Mouse (Mus musculus): ENCODE results near the gene Rps19bp1. TPM values are rescaled to one million over a fixed set of nuclear protein-coding genes. Genes with fewer than 3 reads are reported as not detected.
A peak's percentile ranks its signal among the peaks of the same experiment; 100 is the strongest.

Gene Rps19bp1
- total RNA-seq, 2 experiments from 2014 or later, result 38.3 to 42.0 TPM

GRCm38 (mm10) chr15:80256242-80256641 is 7.9 kb downstream of the Rps19bp1 start:
- Histone ChIP-seq H3K27ac (peak overlapping the region; percentile 100), H3K4me3 (peak overlapping the region; percentile 97)
- no peak for DNase-seq (ENCODE audit: extremely low spot score in 1 of 2, low spot score in 2 of 2)
- intact Hi-C loops (cut with DNase I), result loop anchor here (5.0 kb wide), 1 partner anchor 541 kb away; no protein-coding TSS in a partner anchor
- no peak for TF ChIP-seq CTCF (IDR thresholded peaks at IDR 0.05)

- no peak; the same call in 1 of the 2 replicates for TF ChIP-seq CTCF (IDR thresholded peaks at IDR 0.05)
- DNase-seq (ENCODE audit: extremely low spot score in 1 of 2, low spot score in 2 of 2), result peak; percentile 67
- peak overlapping the region; percentile 97 for H3K4me3 ChIP-seq
- peak overlapping the region; percentile 100 for H3K27ac ChIP-seq
- intact Hi-C loops (cut with DNase I), result loop anchor here (2.0 to 5.0 kb wide), 2 partner anchors 21 to 542 kb away; partner anchors contain the start of genes AC140267.1 and Mief1
These were observed 8.4 kb downstream of the Rps19bp1 start for GRCm38 (mm10) chr15:80255646-80256121.

GRCm38 (mm10) chr15:80254847-80255645 is 9.1 kb downstream of the Rps19bp1 start, which contains the start of gene Atf4:
TSS of gene Atf4 (plus strand) at chr15:80255184.
- peak within 1 kb of the TSS; percentile 100 for H3K27ac ChIP-seq
- no peak for TF ChIP-seq CTCF (IDR thresholded peaks at IDR 0.05)
- intact Hi-C loops (cut with DNase I), result loop anchor here (2.0 to 5.0 kb wide), 2 partner anchors 20 to 542 kb away; partner anchors contain the start of genes AC140267.1 and Mief1
- peak; percentile 98 for DNase-seq (ENCODE audit: extremely low spot score in 1 of 2, low spot score in 2 of 2)
- H3K4me3 ChIP-seq, result peak within 1 kb of the TSS; percentile 97

- no peak for TF ChIP-seq CTCF (IDR thresholded peaks at IDR 0.05)
- peak in 1 of 2 experiments; percentile 37 for DNase-seq (ENCODE audit: extremely low spot score in 1 of 2, low spot score in 2 of 2)
- peak overlapping the region; percentile 97 for H3K4me3 ChIP-seq
- peak overlapping the region; percentile 100 for H3K27ac ChIP-seq
- intact Hi-C loops (cut with DNase I), result loop anchor here (2.0 kb wide), 1 partner anchor 19 kb away; the partner anchor contains the start of genes AC140267.1 and Mief1
These were observed 9.9 kb downstream of the Rps19bp1 start for GRCm38 (mm10) chr15:80254207-80254606.

GRCm38 (mm10) chr15:80253530-80253929 is 10.6 kb downstream of the Rps19bp1 start:
- no peak for DNase-seq (ENCODE audit: extremely low spot score in 1 of 2, low spot score in 2 of 2)
- Histone ChIP-seq H3K4me3 (no peak overlapping the region), H3K27ac (peak overlapping the region; percentile 100; the same call in 1 of the 2 replicates)
- TF ChIP-seq CTCF (IDR thresholded peaks at IDR 0.05), result no peak
- intact Hi-C loops (cut with DNase I), result no loop called here

- Histone ChIP-seq H3K27ac (no peak overlapping the region), H3K4me3 (no peak overlapping the region)
These were observed 13.5 kb downstream of the Rps19bp1 start for GRCm38 (mm10) chr15:80250586-80250985.

GRCm38 (mm10) chr15:80249672-80250071 is 14.4 kb downstream of the Rps19bp1 start:
- no peak for DNase-seq (ENCODE audit: extremely low spot score in 1 of 2, low spot score in 2 of 2)
- no peak for TF ChIP-seq CTCF (IDR thresholded peaks at IDR 0.05)
- intact Hi-C loops (cut with DNase I), result no loop called here
- Histone ChIP-seq H3K27ac (no peak overlapping the region), H3K4me3 (no peak overlapping the region)

More at GRCm38 (mm10) chr15:80250586-80250985, 13.5 kb downstream of the Rps19bp1 start:
- intact Hi-C loops (cut with DNase I), result no loop called here
- no peak for TF ChIP-seq CTCF (IDR thresholded peaks at IDR 0.05)
- DNase-seq (ENCODE audit: extremely low spot score in 1 of 2, low spot score in 2 of 2), result no peak

GRCm38 (mm10) chr15:80248596-80248995 is 15.5 kb downstream of the Rps19bp1 start:
- intact Hi-C loops (cut with DNase I), result no loop called here
- TF ChIP-seq CTCF (IDR thresholded peaks at IDR 0.05), result no peak
- H3K27ac ChIP-seq, result no peak overlapping the region
- DNase-seq (ENCODE audit: extremely low spot score in 1 of 2, low spot score in 2 of 2), result no peak
- no peak overlapping the region for H3K4me3 ChIP-seq

GRCm38 (mm10) chr15:80248135-80248534 is 16.0 kb downstream of the Rps19bp1 start:
- Histone ChIP-seq H3K27ac (no peak overlapping the region), H3K4me3 (no peak overlapping the region)
- DNase-seq (ENCODE audit: extremely low spot score in 1 of 2, low spot score in 2 of 2), result no peak
- no peak for TF ChIP-seq CTCF (IDR thresholded peaks at IDR 0.05)
- intact Hi-C loops (cut with DNase I), result no loop called here

GRCm38 (mm10) chr15:80235535-80235934 is 28.6 kb downstream of the Rps19bp1 start, which contains the start of gene AC140267.1:
TSS of gene AC140267.1 (plus strand) at chr15:80235835.
- intact Hi-C loops (cut with DNase I), result loop anchor here (2.0 kb wide), 1 partner anchor 19 kb away; the partner anchor contains the start of gene Atf4
- peak within 1 kb of the TSS; percentile 100 for H3K4me3 ChIP-seq
- DNase-seq (ENCODE audit: extremely low spot score in 1 of 2, low spot score in 2 of 2), result no peak
- H3K27ac ChIP-seq, result no peak within 1 kb of the TSS
- no peak for TF ChIP-seq CTCF (IDR thresholded peaks at IDR 0.05)

- peak within 1 kb of the TSS; percentile 93 for H3K27ac ChIP-seq
- intact Hi-C loops (cut with DNase I), result loop anchor here (2.0 kb wide), 1 partner anchor 21 kb away; the partner anchor contains the start of gene Atf4
- DNase-seq (ENCODE audit: extremely low spot score in 1 of 2, low spot score in 2 of 2), result peak; percentile 98
- peak within 1 kb of the TSS; percentile 100 for H3K4me3 ChIP-seq
- no peak; the same call in none of the 2 replicates for TF ChIP-seq CTCF (IDR thresholded peaks at IDR 0.05)
These were observed 30.2 kb downstream of the Rps19bp1 start, which contains the start of gene Mief1 for GRCm38 (mm10) chr15:80233733-80234509. TSS of gene Mief1 (plus strand) at chr15:80234018.

Measured in left cerebral cortex, adult 2 months (tissue).